Mouse (Mus musculus) cerebellum, adult 18-20 months (tissue): ENCODE results near the gene Rnf43.
A peak's percentile ranks its signal among the peaks of the same experiment; 100 is the strongest.

Experiments used
- DNase-seq, 2 experiments: peaks; one replicate each; pipeline ENCODE4 v3.0.0; 2021

The Rnf43 gene

GRCm38 (mm10) chr11:87678545-87678944 lies 16.0 kb downstream of the Rnf43 start:
- DNase-seq: no peak

GRCm38 (mm10) chr11:87678976-87679375 lies 16.5 kb downstream of the Rnf43 start:
- no peak for DNase-seq

- no peak for DNase-seq
These were observed 18.3 kb downstream of the Rnf43 start for GRCm38 (mm10) chr11:87680786-87681185.

GRCm38 (mm10) chr11:87682096-87682495 lies 19.6 kb downstream of the Rnf43 start:
- no peak for DNase-seq

GRCm38 (mm10) chr11:87682838-87683571 lies 20.5 kb downstream of the Rnf43 start:
- no peak for DNase-seq

GRCm38 (mm10) chr11:87686407-87686806 lies 23.9 kb downstream of the Rnf43 start:
- no peak for DNase-seq

GRCm38 (mm10) chr11:87687246-87688225 lies 25.0 kb downstream of the Rnf43 start:
- no peak for DNase-seq

GRCm38 (mm10) chr11:87688478-87689203 lies 26.1 kb downstream of the Rnf43 start:
- DNase-seq: no peak

- no peak for DNase-seq
These were observed 26.9 kb downstream of the Rnf43 start for GRCm38 (mm10) chr11:87689402-87689808.

- DNase-seq: no peak
These were observed 27.7 kb downstream of the Rnf43 start for GRCm38 (mm10) chr11:87690054-87690740.

GRCm38 (mm10) chr11:87697131-87697682 lies 34.7 kb downstream of the Rnf43 start:
- DNase-seq: no peak

GRCm38 (mm10) chr11:87698126-87698525 lies 35.6 kb downstream of the Rnf43 start:
- no peak for DNase-seq

- no peak for DNase-seq
These were observed 38.6 kb downstream of the Rnf43 start for GRCm38 (mm10) chr11:87701108-87701507.

GRCm38 (mm10) chr11:87701877-87702620 lies 39.5 kb downstream of the Rnf43 start:
- no peak for DNase-seq

GRCm38 (mm10) chr11:87703654-87704053 lies 41.1 kb downstream of the Rnf43 start:
- DNase-seq: no peak

GRCm38 (mm10) chr11:87704289-87704688 lies 41.8 kb downstream of the Rnf43 start:
- no peak for DNase-seq

GRCm38 (mm10) chr11:87707570-87707969 lies 45.0 kb downstream of the Rnf43 start:
- DNase-seq: no peak

GRCm38 (mm10) chr11:87708979-87709378 lies 46.5 kb downstream of the Rnf43 start:
- no peak for DNase-seq

- DNase-seq: peak in 1 of 2 experiments; percentile 12
These were observed 47.2 kb downstream of the Rnf43 start for GRCm38 (mm10) chr11:87709513-87710261.

- no peak for DNase-seq
These were observed 47.7 kb downstream of the Rnf43 start for GRCm38 (mm10) chr11:87710262-87710615.

- no peak for DNase-seq
These were observed 49.7 kb downstream of the Rnf43 start for GRCm38 (mm10) chr11:87712188-87712587.
